Mouse (Mus musculus): Measurements from ENCODE around the gene Speg. TPM values are rescaled to one million over a fixed set of nuclear protein-coding genes. Genes with fewer than 3 reads are reported as not detected.

The Speg gene
- polyA plus RNA-seq, 1 experiment from 2014 or later: 16.7 TPM

GRCm38 (mm10) chr1:75446656-75447055, 71.6 kb downstream of the Speg start:
- Histone ChIP-seq H3K27ac (replicated peaks; ENCODE audit: low read depth, low read length) (peak overlapping the region; percentile 10), H3K27me3 (ENCODE audit: control insufficient read depth, insufficient read depth, low read length) (peaks cover 23% of the 10 kb centered on the region), H3K9ac (replicated peaks; ENCODE audit: low read length) (peak overlapping the region; percentile 10; the same call in 1 of the 2 replicates), H3K9me3 (replicated peaks; ENCODE audit: control insufficient read depth, low read length) (no peaks in the 10 kb centered on the region), H3K4me3 (ENCODE audit: low read depth, low read length) (no peak overlapping the region), H3K4me1 (ENCODE audit: control insufficient read depth, insufficient read depth, low read length) (peaks cover 44% of the 10 kb centered on the region), H3K36me3 (replicated peaks; ENCODE audit: control insufficient read depth, insufficient read depth, low read depth, low read length) (no peaks in the 10 kb centered on the region), H3K4me2 (ENCODE audit: low read depth, low read length) (peak overlapping the region; percentile 15)
- DNase-seq (ENCODE audit: low spot score) (no peak), ATAC-seq (replicated peaks; ENCODE audit: insufficient number of reproducible peaks, low FRiP score, low TSS enrichment, low read depth) (no peak)
- 4% methylated on average over 20 of the region's 20 CpGs for WGBS

DNA sequence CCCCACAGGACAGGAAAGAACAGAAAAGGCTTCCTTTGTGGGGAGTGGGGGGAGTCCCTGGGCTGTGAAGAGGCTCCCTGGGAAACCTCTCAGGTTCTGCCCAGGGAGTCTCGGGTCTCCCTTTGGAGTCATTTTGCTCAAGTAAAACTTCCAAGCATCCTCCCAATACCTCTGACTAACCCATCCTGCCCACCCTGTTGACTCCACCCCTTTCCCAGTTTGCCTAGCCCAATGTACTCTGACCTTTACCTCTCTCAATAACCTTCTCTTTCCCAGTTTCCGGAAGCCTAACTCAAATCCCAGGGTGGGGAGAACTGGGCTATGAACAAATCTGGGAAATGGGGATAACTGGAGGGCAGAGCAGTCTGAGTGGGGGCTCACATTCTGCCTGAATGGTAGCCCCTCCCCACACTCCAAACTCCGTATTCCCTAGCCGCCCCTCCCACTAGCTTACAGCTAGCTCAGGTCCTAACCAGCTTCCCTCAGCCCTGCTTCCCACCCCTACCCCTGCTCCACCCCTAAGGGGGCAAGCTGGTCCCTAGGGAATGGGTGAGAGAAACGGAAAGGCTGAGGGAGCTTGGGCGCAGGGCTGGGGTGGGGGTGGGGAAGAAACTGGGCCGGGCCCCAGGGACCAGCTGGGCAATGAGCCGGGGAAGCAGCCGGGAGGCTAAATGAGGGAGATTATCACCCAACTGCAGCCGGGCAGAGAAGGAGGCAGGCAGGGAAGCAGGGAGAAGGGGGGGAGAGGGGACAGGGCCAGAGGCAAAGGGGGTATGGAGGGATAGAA, 72.4 kb downstream of the Speg start:
- Histone ChIP-seq H3K9ac (replicated peaks; ENCODE audit: low read length) (no peak overlapping the region), H3K36me3 (replicated peaks; ENCODE audit: control insufficient read depth, insufficient read depth, low read depth, low read length) (no peaks in the 10 kb centered on the region), H3K4me2 (ENCODE audit: low read depth, low read length) (peak overlapping the region; percentile 27; the same call in 1 of the 2 replicates), H3K4me3 (ENCODE audit: low read depth, low read length) (no peak overlapping the region), H3K9me3 (replicated peaks; ENCODE audit: control insufficient read depth, low read length) (no peaks in the 10 kb centered on the region), H3K27ac (replicated peaks; ENCODE audit: low read depth, low read length) (peak overlapping the region; percentile 30; the same call in 1 of the 2 replicates), H3K4me1 (ENCODE audit: control insufficient read depth, insufficient read depth, low read length) (peaks cover 44% of the 10 kb centered on the region), H3K27me3 (ENCODE audit: control insufficient read depth, insufficient read depth, low read length) (peaks cover 23% of the 10 kb centered on the region)
- 0 out of 2 replicates have a peak, but pooled peaks have one; percentile 5 for ATAC-seq (replicated peaks; ENCODE audit: insufficient number of reproducible peaks, low FRiP score, low TSS enrichment, low read depth)
- 4% methylated on average over 10 of the region's 10 CpGs for WGBS
- no peak for DNase-seq (ENCODE audit: low spot score)

DNA sequence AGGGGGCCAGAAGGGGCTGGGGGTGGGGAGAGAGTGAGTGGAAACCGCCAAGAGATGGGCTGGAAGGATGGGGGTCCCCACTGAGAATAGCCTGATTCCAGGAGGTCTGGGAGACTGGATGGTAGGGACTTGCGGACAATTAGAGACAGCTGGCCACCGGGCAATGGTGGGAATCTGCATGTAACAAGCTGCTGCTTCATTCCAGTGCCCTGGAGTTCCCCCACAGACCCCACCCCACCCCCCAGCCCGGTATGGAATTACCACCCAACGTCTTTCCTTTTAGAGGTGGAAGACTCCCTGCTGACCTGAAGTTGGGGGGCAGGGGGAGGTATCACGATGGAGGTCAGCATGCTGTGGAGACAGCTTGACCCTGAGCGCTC, 72.9 kb downstream of the Speg start:
- Histone ChIP-seq H3K9me3 (replicated peaks; ENCODE audit: control insufficient read depth, low read length) (no peaks in the 10 kb centered on the region), H3K36me3 (replicated peaks; ENCODE audit: control insufficient read depth, insufficient read depth, low read depth, low read length) (no peaks in the 10 kb centered on the region), H3K4me3 (ENCODE audit: low read depth, low read length) (no peak overlapping the region), H3K27me3 (ENCODE audit: control insufficient read depth, insufficient read depth, low read length) (peaks cover 28% of the 10 kb centered on the region), H3K4me2 (ENCODE audit: low read depth, low read length) (peak overlapping the region; percentile 27; the same call in 1 of the 2 replicates), H3K9ac (replicated peaks; ENCODE audit: low read length) (no peak overlapping the region), H3K27ac (replicated peaks; ENCODE audit: low read depth, low read length) (peak overlapping the region; percentile 30; the same call in 1 of the 2 replicates), H3K4me1 (ENCODE audit: control insufficient read depth, insufficient read depth, low read length) (peaks cover 41% of the 10 kb centered on the region)
- DNase-seq (ENCODE audit: low spot score) (no peak), ATAC-seq (replicated peaks; ENCODE audit: insufficient number of reproducible peaks, low FRiP score, low TSS enrichment, low read depth) (no peak)
- 3% methylated on average over 7 of the region's 7 CpGs for WGBS

DNA sequence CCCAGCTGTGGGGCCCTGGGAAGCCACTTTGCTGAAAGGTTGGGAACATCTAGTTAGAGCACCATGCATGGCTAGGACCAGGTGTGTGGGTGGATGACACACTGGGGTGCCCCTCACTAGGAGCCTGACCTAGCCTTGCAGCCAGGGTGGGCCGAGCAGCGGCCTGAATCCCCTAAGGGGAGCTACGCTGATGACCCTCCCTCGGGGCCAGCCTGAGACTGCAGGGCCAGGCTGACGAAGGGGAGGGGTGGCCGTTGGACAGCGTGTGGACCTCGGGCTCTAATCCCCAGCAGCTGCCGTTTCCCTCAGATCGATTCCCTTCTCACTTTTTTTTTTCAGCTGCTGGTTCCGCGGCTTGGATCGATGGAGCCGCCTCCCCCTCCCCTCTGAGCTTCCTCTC, 73.8 kb downstream of the Speg start:
- no peak overlapping the region for H3K4me3 ChIP-seq (ENCODE audit: low read depth, low read length)
- DNase-seq (ENCODE audit: low spot score) (no peak), ATAC-seq (replicated peaks; ENCODE audit: insufficient number of reproducible peaks, low FRiP score, low TSS enrichment, low read depth) (no peak)
- 0 out of 2 replicates have a peak overlapping the region, but pooled peaks have one; percentile 28 for H3K27ac ChIP-seq (replicated peaks; ENCODE audit: low read depth, low read length)
- peak overlapping the region; percentile 0; the same call in 1 of the 2 replicates for H3K4me2 ChIP-seq (ENCODE audit: low read depth, low read length)
- H3K4me1 ChIP-seq (ENCODE audit: control insufficient read depth, insufficient read depth, low read length): peaks cover 37% of the 10 kb centered on the region
- no peaks in the 10 kb centered on the region for H3K36me3 ChIP-seq (replicated peaks; ENCODE audit: control insufficient read depth, insufficient read depth, low read depth, low read length)
- H3K27me3 ChIP-seq (ENCODE audit: control insufficient read depth, insufficient read depth, low read length): peaks cover 30% of the 10 kb centered on the region
- 0% methylated on average over 14 of the region's 14 CpGs for WGBS
- no peak overlapping the region; the same call in 1 of the 2 replicates for H3K9ac ChIP-seq (replicated peaks; ENCODE audit: low read length)
- no peaks in the 10 kb centered on the region for H3K9me3 ChIP-seq (replicated peaks; ENCODE audit: control insufficient read depth, low read length)

DNA sequence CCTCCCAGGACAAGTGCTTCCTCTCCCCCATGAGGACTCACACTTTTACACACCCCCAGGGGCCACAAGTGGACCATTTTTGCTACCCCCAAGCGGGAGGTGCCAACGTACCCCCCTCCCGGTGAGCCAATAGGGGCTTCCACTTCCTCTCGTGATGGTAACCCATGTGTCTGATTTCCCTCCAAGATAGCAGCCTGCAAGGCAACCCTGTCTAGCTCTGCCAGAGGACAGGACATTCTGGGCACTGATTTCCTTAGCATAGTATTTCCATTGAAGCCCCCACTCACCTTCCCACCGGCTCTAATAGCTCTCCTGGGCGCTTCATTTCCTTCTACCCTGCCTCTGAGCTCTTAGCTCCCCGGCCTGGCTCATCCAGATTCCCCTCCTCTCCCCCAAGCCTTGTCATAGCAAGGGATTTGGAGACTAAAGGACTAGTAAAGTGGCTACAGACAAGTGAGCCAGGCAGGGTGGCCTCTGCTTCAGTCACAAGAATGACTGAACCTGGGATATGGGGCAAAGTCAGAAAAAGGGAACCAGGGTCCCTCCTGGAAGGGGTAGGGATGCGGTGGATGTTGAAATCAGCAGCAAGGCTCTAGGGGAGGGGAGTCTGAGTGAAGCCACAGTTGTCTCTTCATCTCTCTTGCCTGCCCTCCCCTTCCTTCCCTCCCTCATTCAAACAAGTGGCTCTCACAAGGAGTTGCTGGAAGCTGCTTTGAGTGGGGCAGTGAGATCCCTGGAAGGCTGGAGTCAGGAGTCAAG, 74.5 kb downstream of the Speg start:
- peaks cover 34% of the 10 kb centered on the region for H3K4me1 ChIP-seq (ENCODE audit: control insufficient read depth, insufficient read depth, low read length)
- no peak overlapping the region; the same call in 1 of the 2 replicates for H3K27ac ChIP-seq (replicated peaks; ENCODE audit: low read depth, low read length)
- H3K9me3 ChIP-seq (replicated peaks; ENCODE audit: control insufficient read depth, low read length): no peaks in the 10 kb centered on the region
- ATAC-seq (replicated peaks; ENCODE audit: insufficient number of reproducible peaks, low FRiP score, low TSS enrichment, low read depth) (no peak), DNase-seq (ENCODE audit: low spot score) (no peak)
- H3K36me3 ChIP-seq (replicated peaks; ENCODE audit: control insufficient read depth, insufficient read depth, low read depth, low read length): no peaks in the 10 kb centered on the region
- peaks cover 30% of the 10 kb centered on the region for H3K27me3 ChIP-seq (ENCODE audit: control insufficient read depth, insufficient read depth, low read length)
- no peak overlapping the region for H3K4me2 ChIP-seq (ENCODE audit: low read depth, low read length)
- H3K4me3 ChIP-seq (ENCODE audit: low read depth, low read length): no peak overlapping the region
- no peak overlapping the region; the same call in 1 of the 2 replicates for H3K9ac ChIP-seq (replicated peaks; ENCODE audit: low read length)
- WGBS: 3% methylated on average over 8 of the region's 8 CpGs

DNA sequence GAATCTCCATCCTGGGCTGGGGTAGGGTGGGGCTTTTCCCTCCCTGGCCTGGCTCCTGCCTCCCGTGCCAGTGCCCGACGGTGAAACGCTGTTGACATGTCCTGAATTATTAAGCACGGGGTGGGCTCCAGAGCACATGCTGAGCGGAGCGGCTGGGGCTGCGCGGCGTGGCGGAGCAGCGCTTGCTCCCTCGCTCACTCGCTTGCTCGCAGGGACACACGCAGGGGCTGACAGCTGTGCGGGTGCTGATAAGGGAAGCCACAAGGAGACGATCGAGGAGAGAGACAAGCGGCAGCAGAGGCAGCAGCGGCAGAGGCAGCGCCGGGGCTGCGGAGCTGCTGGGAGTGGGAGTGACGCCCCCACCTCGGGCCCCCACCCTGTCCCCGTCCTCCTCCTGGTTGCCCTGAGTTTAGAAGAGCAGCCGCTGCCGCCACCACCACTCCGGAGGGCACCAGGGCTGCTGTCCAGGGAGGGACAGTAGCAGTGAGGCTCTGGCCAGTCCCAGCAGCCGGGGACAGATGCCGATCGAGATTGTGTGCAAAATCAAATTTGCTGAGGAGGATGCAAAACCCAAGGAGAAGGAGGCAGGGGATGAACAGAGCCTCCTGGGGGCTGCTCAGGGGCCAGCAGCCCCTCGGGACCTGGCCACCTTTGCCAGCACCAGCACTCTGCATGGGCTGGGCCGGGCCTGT, 75.4 kb downstream of the Speg start, which contains the start of gene Asic4:
TSS of gene Asic4 (plus strand) at position 123 of the 692 bp plus-strand sequence.
- Histone ChIP-seq H3K27ac (replicated peaks; ENCODE audit: low read depth, low read length) (no peak within 1 kb of the TSS; the same call in 1 of the 2 replicates), H3K4me3 (ENCODE audit: low read depth, low read length) (peak within 1 kb of the TSS; percentile 26)
- 2% methylated on average over 35 of the region's 35 CpGs for WGBS

DNA sequence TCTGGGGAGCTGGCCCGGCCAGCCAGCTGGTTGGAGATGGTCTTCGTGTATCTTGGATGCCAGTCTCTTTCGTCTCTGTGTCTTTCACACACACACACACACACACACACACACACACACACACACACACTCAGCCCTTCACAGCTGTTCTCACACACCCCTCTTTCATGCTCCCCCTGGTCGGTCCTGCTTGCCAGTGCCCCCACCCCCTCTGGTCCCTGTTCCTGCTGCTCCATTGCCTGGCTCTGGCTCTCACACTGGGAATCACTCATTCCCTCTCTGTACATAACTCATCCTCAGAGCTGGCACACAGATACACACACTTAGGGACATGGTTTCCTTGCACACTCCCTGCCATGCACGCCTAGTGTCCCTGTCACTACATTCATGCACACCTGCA, 76.8 kb downstream of the Speg start:
- peaks cover 31% of the 10 kb centered on the region for H3K4me1 ChIP-seq (ENCODE audit: control insufficient read depth, insufficient read depth, low read length)
- no peak overlapping the region for H3K4me2 ChIP-seq (ENCODE audit: low read depth, low read length)
- no peaks in the 10 kb centered on the region for H3K36me3 ChIP-seq (replicated peaks; ENCODE audit: control insufficient read depth, insufficient read depth, low read depth, low read length)
- WGBS: 70% methylated on average over 5 of the region's 5 CpGs
- H3K4me3 ChIP-seq (ENCODE audit: low read depth, low read length): no peak overlapping the region
- no peaks in the 10 kb centered on the region for H3K9me3 ChIP-seq (replicated peaks; ENCODE audit: control insufficient read depth, low read length)
- no peak for ATAC-seq (replicated peaks; ENCODE audit: insufficient number of reproducible peaks, low FRiP score, low TSS enrichment, low read depth)
- H3K9ac ChIP-seq (replicated peaks; ENCODE audit: low read length): no peak overlapping the region
- H3K27me3 ChIP-seq (ENCODE audit: control insufficient read depth, insufficient read depth, low read length): peaks cover 30% of the 10 kb centered on the region
- no peak for DNase-seq (ENCODE audit: low spot score)
- H3K27ac ChIP-seq (replicated peaks; ENCODE audit: low read depth, low read length): no peak overlapping the region

More for the DNA sequence above, 75.4 kb downstream of the Speg start, which contains the start of gene Asic4:
- Histone ChIP-seq H3K27me3 (ENCODE audit: control insufficient read depth, insufficient read depth, low read length) (peaks cover 30% of the 10 kb centered on the region), H3K9me3 (replicated peaks; ENCODE audit: control insufficient read depth, low read length) (no peaks in the 10 kb centered on the region), H3K36me3 (replicated peaks; ENCODE audit: control insufficient read depth, insufficient read depth, low read depth, low read length) (no peaks in the 10 kb centered on the region), H3K9ac (replicated peaks; ENCODE audit: low read length) (peak within 1 kb of the TSS; percentile 54), H3K4me1 (ENCODE audit: control insufficient read depth, insufficient read depth, low read length) (peaks cover 32% of the 10 kb centered on the region), H3K4me2 (ENCODE audit: low read depth, low read length) (peak within 1 kb of the TSS; percentile 46)
- DNase-seq (ENCODE audit: low spot score) (no peak), ATAC-seq (replicated peaks; ENCODE audit: insufficient number of reproducible peaks, low FRiP score, low TSS enrichment, low read depth) (no peak)

Measured in embryonic facial prominence, embryonic 11.5 days (tissue).